Mouse (Mus musculus): ENCODE results near the gene Ano2. TPM values are rescaled to one million over a fixed set of nuclear protein-coding genes. Genes with fewer than 3 reads are reported as not detected.

The Ano2 gene
- polyA plus RNA-seq, 1 experiment from 2014 or later = 0.16 TPM

- Histone ChIP-seq H3K27ac (no peak overlapping the region), H3K27me3 (ENCODE audit: insufficient read depth, poor library complexity, severe bottlenecking) (no peaks in the 10 kb centered on the region; the same call in 1 of the 2 replicates), H3K9me3 (no peaks in the 10 kb centered on the region), H3K4me3 (no peak overlapping the region), H3K4me1 (replicated peaks) (peaks cover 5% of the 10 kb centered on the region; the same call in 1 of the 2 replicates), H3K36me3 (no peaks in the 10 kb centered on the region)
- DNase-seq (ENCODE audit: low spot score) = peak; percentile 42
- WGBS = 45% methylated on average over 4 of the region's 4 CpGs
These were observed 355.7 kb downstream of the Ano2 start for GRCm38 (mm10) chr6:126045931-126046330.

GRCm38 (mm10) chr6:126048206-126048605 is 358.0 kb downstream of the Ano2 start:
- H3K36me3 ChIP-seq = no peaks in the 10 kb centered on the region
- peaks cover 5% of the 10 kb centered on the region; the same call in 1 of the 2 replicates for H3K4me1 ChIP-seq (replicated peaks)
- H3K27ac ChIP-seq = no peak overlapping the region
- H3K27me3 ChIP-seq (ENCODE audit: insufficient read depth, poor library complexity, severe bottlenecking) = no peaks in the 10 kb centered on the region; the same call in 1 of the 2 replicates
- 77% methylated on average over 4 of the region's 4 CpGs for WGBS
- H3K4me3 ChIP-seq = no peak overlapping the region
- DNase-seq (ENCODE audit: low spot score) = no peak
- H3K9me3 ChIP-seq = no peaks in the 10 kb centered on the region

GRCm38 (mm10) chr6:126053136-126053535 is 362.9 kb downstream of the Ano2 start:
- 86% methylated on average over 5 of the region's 5 CpGs for WGBS
- no peaks in the 10 kb centered on the region for H3K36me3 ChIP-seq
- H3K9me3 ChIP-seq = no peaks in the 10 kb centered on the region
- H3K4me1 ChIP-seq (replicated peaks) = no peaks in the 10 kb centered on the region
- no peak for DNase-seq (ENCODE audit: low spot score)
- H3K27me3 ChIP-seq (ENCODE audit: insufficient read depth, poor library complexity, severe bottlenecking) = no peaks in the 10 kb centered on the region
- no peak overlapping the region for H3K27ac ChIP-seq
- no peak overlapping the region for H3K4me3 ChIP-seq

GRCm38 (mm10) chr6:126057706-126058105 is 367.5 kb downstream of the Ano2 start:
- DNase-seq (ENCODE audit: low spot score) = no peak
- Histone ChIP-seq H3K9me3 (no peaks in the 10 kb centered on the region), H3K27me3 (ENCODE audit: insufficient read depth, poor library complexity, severe bottlenecking) (no peaks in the 10 kb centered on the region), H3K27ac (no peak overlapping the region), H3K4me3 (no peak overlapping the region), H3K36me3 (no peaks in the 10 kb centered on the region), H3K4me1 (replicated peaks) (no peaks in the 10 kb centered on the region)
- WGBS = 85% methylated on average over 3 of the region's 3 CpGs

GRCm38 (mm10) chr6:126080531-126080930 is 390.3 kb downstream of the Ano2 start:
- DNase-seq (ENCODE audit: low spot score) = no peak
- Histone ChIP-seq H3K36me3 (no peaks in the 10 kb centered on the region), H3K27me3 (ENCODE audit: insufficient read depth, poor library complexity, severe bottlenecking) (no peaks in the 10 kb centered on the region), H3K4me1 (replicated peaks) (no peaks in the 10 kb centered on the region), H3K9me3 (no peaks in the 10 kb centered on the region), H3K4me3 (no peak overlapping the region), H3K27ac (no peak overlapping the region)
- WGBS = 80% methylated on average over 3 of the region's 3 CpGs

- WGBS = 78% methylated on average over 3 of the region's 3 CpGs
- no peak overlapping the region for H3K4me3 ChIP-seq
- no peaks in the 10 kb centered on the region for H3K27me3 ChIP-seq (ENCODE audit: insufficient read depth, poor library complexity, severe bottlenecking)
- no peak overlapping the region for H3K27ac ChIP-seq
- no peaks in the 10 kb centered on the region for H3K4me1 ChIP-seq (replicated peaks)
- no peak for DNase-seq (ENCODE audit: low spot score)
- H3K9me3 ChIP-seq = no peaks in the 10 kb centered on the region
- no peaks in the 10 kb centered on the region for H3K36me3 ChIP-seq
These were observed 396.2 kb downstream of the Ano2 start for GRCm38 (mm10) chr6:126086321-126086950.

- Histone ChIP-seq H3K36me3 (no peaks in the 10 kb centered on the region), H3K27ac (no peak overlapping the region), H3K9me3 (no peaks in the 10 kb centered on the region), H3K4me3 (no peak overlapping the region), H3K27me3 (ENCODE audit: insufficient read depth, poor library complexity, severe bottlenecking) (no peaks in the 10 kb centered on the region), H3K4me1 (replicated peaks) (no peaks in the 10 kb centered on the region)
- 95% methylated on average over 12 of the region's 12 CpGs for WGBS
- no peak for DNase-seq (ENCODE audit: low spot score)
These were observed 398.5 kb downstream of the Ano2 start for GRCm38 (mm10) chr6:126088489-126089265.

Other genes starting within 250 kb of the Ano2 start
- gene Cd9, start 195.6 kb upstream of the Ano2 start, polyA plus RNA-seq (2016; fragmentation: Nextera tagmentation; extraction: Ambion mirVana) = 35.9 and 39.9 TPM in 2 replicates
- gene Vwf, start 143.6 kb upstream of the Ano2 start, polyA plus RNA-seq (2016; fragmentation: Nextera tagmentation; extraction: Ambion mirVana) = 3.9 and 7.1 TPM in 2 replicates

Measured in hindbrain, embryonic 10.5 days (tissue).